Mouse (Mus musculus) stomach, embryonic 16.5 days (tissue): ENCODE measurements around the gene Gck. TPM values are rescaled to one million over a fixed set of nuclear protein-coding genes. Genes with fewer than 3 reads are reported as not detected.

ENCODE experiments used
- ATAC-seq: fragments of 200-750 bp; cut with Nextera tagmentation; 2 replicates; pipeline ENCODE4 v1.8.0; 2017; ENCODE audit warnings: moderate number of reproducible peaks, moderate TSS enrichment; ENCODE audit not compliant: insufficient read depth, low FRiP score
- H3K27ac ChIP-seq: fragments of 300-500 bp; sonication (generic); 2 replicates; pipeline ENCODE4 v1.5.1; 2014; ENCODE audit warnings: low read length
- H3K27me3 ChIP-seq: fragments of 300-500 bp; sonication (generic); 2 replicates; pipeline ENCODE4 v1.6.1; 2014; ENCODE audit warnings: low read length, control low read depth, mixed read lengths; ENCODE audit not compliant: control insufficient read depth, insufficient read depth
- H3K36me3 ChIP-seq: fragments of 300-500 bp; sonication (generic); 2 replicates; pipeline ENCODE4 v1.6.1; 2014; ENCODE audit warnings: low read length; ENCODE audit not compliant: control insufficient read depth, insufficient read depth
- H3K4me1 ChIP-seq: fragments of 300-500 bp; sonication (generic); 2 replicates; pipeline ENCODE4 v1.6.1; 2014; ENCODE audit warnings: low read length, control low read depth, mixed read lengths; ENCODE audit not compliant: control insufficient read depth, insufficient read depth
- H3K4me2 ChIP-seq: fragments of 300-500 bp; sonication (generic); 2 replicates; pipeline ENCODE4 v1.6.1; 2014; ENCODE audit warnings: low read depth, low read length, mixed read lengths
- H3K4me3 ChIP-seq: fragments of 300-500 bp; sonication (generic); replicated peaks from 2 replicates; pipeline ENCODE4 v1.5.1; 2014; ENCODE audit warnings: mild to moderate bottlenecking, low read length
- H3K9ac ChIP-seq: fragments of 300-500 bp; sonication (generic); 2 replicates; pipeline ENCODE4 v1.6.1; 2014; ENCODE audit warnings: low read length
- H3K9me3 ChIP-seq: fragments of 300-500 bp; sonication (generic); replicated peaks from 2 replicates; pipeline ENCODE4 v1.6.1; 2016; ENCODE audit warnings: low read length, control low read depth; ENCODE audit not compliant: control insufficient read depth
- WGBS: fragments of 180-500 bp; shearing (Covaris S2); extraction: QIAGEN DNeasy Blood & Tissue Kit; methylation state at CpG from one replicate; pipeline ENCODE4 v1.1.7; 2014; 5-methylcytosine and 5-hydroxymethylcytosine counted together
- polyA plus RNA-seq: library from polyadenylated mRNA; unstranded; fragments of >200 nt; fragmentation: Nextera tagmentation; extraction: Ambion mirVana; gene quantifications from 2 replicates; pipeline ENCODE4 v1.2.1, GENCODE M21; 2015

Gck gene
- polyA plus RNA-seq, 1 experiment from 2014 or later = 3.5 TPM

DNA sequence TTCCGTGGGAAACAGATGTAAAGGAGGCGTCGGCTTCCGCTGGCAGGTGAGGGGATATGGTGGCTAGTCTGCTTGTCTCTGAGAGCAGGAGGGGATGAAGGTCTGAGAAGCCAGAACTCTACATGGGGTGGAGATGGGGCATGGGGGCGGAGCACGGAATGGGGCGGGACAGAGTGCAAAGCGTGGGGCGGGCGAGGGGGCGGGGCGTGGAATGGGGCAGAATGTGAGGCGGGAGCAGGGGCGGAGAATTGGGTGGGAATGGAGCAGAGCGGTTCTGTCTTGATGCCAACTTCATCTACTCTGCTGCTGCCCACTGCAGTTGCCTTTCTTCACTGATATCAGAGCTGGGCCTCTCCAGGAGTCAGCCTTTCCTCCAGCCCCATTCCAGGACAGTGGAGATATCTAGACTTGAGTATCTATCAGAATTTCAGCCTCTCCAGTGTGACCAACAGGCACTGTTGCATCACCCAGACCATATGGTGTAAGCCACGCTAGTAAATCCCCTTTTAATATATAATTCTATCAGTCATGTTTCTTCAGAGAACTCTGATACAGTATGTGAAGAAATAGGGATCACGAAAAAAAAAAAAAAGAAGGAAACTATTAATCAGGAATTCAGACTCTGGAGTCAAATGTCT lies 29.4 kb downstream of the Gck start:
- Histone ChIP-seq H3K27ac (no peak overlapping the region), H3K4me2 (peak overlapping the region; percentile 28), H3K27me3 (no peaks in the 10 kb centered on the region), H3K4me3 (no peak overlapping the region), H3K4me1 (no peaks in the 10 kb centered on the region), H3K9ac (no peak overlapping the region), H3K36me3 (no peaks in the 10 kb centered on the region), H3K9me3 (no peaks in the 10 kb centered on the region)
- 43% methylated on average over 17 of the region's 17 CpGs for WGBS
- peak; percentile 53 for ATAC-seq

- ATAC-seq = no peak
- Histone ChIP-seq H3K4me3 (no peak overlapping the region), H3K9ac (no peak overlapping the region), H3K4me2 (no peak overlapping the region), H3K4me1 (no peaks in the 10 kb centered on the region), H3K9me3 (no peaks in the 10 kb centered on the region), H3K27me3 (no peaks in the 10 kb centered on the region), H3K36me3 (no peaks in the 10 kb centered on the region), H3K27ac (no peak overlapping the region)
- 89% methylated on average over 4 of the region's 4 CpGs for WGBS
These were observed 30.3 kb downstream of the Gck start for GRCm38 (mm10) chr11:5919606-5920005.

GRCm38 (mm10) chr11:5918111-5918510 lies 31.8 kb downstream of the Gck start:
- no peak overlapping the region for H3K4me2 ChIP-seq
- H3K27ac ChIP-seq = no peak overlapping the region
- H3K27me3 ChIP-seq = no peaks in the 10 kb centered on the region
- H3K9me3 ChIP-seq = no peaks in the 10 kb centered on the region
- no peak overlapping the region for H3K9ac ChIP-seq
- H3K4me3 ChIP-seq = no peak overlapping the region
- ATAC-seq = no peak
- no peaks in the 10 kb centered on the region for H3K36me3 ChIP-seq
- no peaks in the 10 kb centered on the region for H3K4me1 ChIP-seq
- 58% methylated on average over 2 of the region's 2 CpGs for WGBS

DNA sequence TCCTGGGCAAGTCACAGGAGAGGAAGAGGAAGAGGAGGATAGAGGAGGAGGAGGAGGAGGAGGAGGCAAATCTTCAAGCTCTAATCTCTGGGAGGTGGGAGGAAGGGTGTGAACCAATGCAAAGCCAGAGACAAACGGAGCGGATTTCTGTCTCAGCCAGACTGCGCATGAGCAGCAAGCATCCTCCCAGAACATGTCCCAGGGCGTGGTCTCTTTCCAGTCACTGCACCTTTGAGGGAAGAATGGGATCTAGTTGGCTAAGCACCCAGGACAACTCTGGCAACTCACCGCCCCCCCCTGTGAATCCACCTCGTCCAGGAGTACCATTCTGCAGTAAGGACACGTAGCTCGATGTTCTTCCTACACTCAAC lies 33.7 kb downstream of the Gck start:
- no peak overlapping the region for H3K27ac ChIP-seq

DNA sequence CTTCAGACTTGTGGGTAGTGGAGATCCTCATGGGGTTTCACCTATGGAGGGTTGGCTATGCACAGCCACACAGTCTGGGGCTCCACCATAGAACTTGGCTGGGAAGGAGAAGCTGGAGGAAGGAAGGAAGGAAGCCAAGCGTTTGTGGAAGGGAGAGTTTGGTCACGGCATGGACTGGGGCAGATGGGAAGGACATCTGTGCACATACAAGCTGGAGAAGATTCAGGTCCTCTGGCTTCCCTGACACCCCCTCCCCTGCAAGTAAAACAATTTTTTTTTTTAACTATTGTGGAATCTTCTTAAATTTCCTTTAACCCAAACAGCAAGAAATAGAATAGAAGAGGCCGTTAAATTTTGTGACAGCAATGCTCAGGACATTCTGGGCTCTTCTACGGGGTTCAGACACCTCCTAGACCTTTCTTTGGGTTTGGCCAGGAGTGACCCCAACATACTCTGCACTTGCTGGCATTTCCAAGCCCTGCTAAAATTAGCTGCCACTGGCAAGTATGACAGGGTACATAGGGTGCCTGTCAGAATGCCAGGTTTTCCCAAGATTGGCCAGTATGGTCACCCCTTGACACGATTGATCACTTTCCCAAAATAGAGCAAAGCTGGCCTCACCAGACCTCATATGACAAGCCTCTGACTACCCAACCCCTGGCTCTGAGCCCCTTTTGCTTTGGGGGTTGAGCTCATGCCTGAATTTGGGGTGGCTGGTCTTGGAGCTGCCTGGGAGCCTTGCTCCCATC lies 34.3 kb downstream of the Gck start:
- Histone ChIP-seq H3K9me3 (no peaks in the 10 kb centered on the region), H3K4me1 (no peaks in the 10 kb centered on the region), H3K27me3 (no peaks in the 10 kb centered on the region), H3K4me3 (no peak overlapping the region), H3K36me3 (no peaks in the 10 kb centered on the region), H3K4me2 (no peak overlapping the region), H3K9ac (no peak overlapping the region), H3K27ac (no peak overlapping the region)
- WGBS = 66% methylated on average over 5 of the region's 5 CpGs
- no peak for ATAC-seq

More for the DNA sequence above, 33.7 kb downstream of the Gck start:
- H3K9me3 ChIP-seq = no peaks in the 10 kb centered on the region
- 72% methylated on average over 8 of the region's 8 CpGs for WGBS
- no peaks in the 10 kb centered on the region for H3K4me1 ChIP-seq
- no peaks in the 10 kb centered on the region for H3K36me3 ChIP-seq
- ATAC-seq = no peak
- no peak overlapping the region for H3K4me3 ChIP-seq
- no peak overlapping the region for H3K4me2 ChIP-seq
- H3K9ac ChIP-seq = no peak overlapping the region
- no peaks in the 10 kb centered on the region for H3K27me3 ChIP-seq

GRCm38 (mm10) chr11:5914940-5915339 lies 34.9 kb downstream of the Gck start:
- 58% methylated on average over 5 of the region's 5 CpGs for WGBS

GRCm38 (mm10) chr11:5913936-5914335 lies 35.9 kb downstream of the Gck start:
- H3K4me3 ChIP-seq = no peak overlapping the region
- H3K27ac ChIP-seq = no peak overlapping the region
- H3K4me2 ChIP-seq = no peak overlapping the region
- H3K9me3 ChIP-seq = no peaks in the 10 kb centered on the region
- no peaks in the 10 kb centered on the region for H3K36me3 ChIP-seq
- no peaks in the 10 kb centered on the region for H3K27me3 ChIP-seq
- ATAC-seq = no peak
- WGBS = 72% methylated on average over 4 of the region's 4 CpGs
- no peak overlapping the region for H3K9ac ChIP-seq
- H3K4me1 ChIP-seq = no peaks in the 10 kb centered on the region

More at GRCm38 (mm10) chr11:5914940-5915339, 34.9 kb downstream of the Gck start:
- no peak overlapping the region for H3K27ac ChIP-seq
- H3K4me1 ChIP-seq = no peaks in the 10 kb centered on the region
- H3K9ac ChIP-seq = no peak overlapping the region
- no peaks in the 10 kb centered on the region for H3K9me3 ChIP-seq
- no peak overlapping the region for H3K4me3 ChIP-seq
- H3K36me3 ChIP-seq = no peaks in the 10 kb centered on the region
- H3K27me3 ChIP-seq = no peaks in the 10 kb centered on the region
- ATAC-seq = no peak
- H3K4me2 ChIP-seq = no peak overlapping the region

- Histone ChIP-seq H3K27me3 (no peaks in the 10 kb centered on the region), H3K36me3 (no peaks in the 10 kb centered on the region), H3K9ac (no peak overlapping the region), H3K9me3 (no peaks in the 10 kb centered on the region), H3K4me3 (no peak overlapping the region), H3K4me2 (no peak overlapping the region), H3K4me1 (no peaks in the 10 kb centered on the region), H3K27ac (no peak overlapping the region)
- WGBS = 62% methylated on average over 8 of the region's 8 CpGs
- no peak for ATAC-seq
These were observed 36.6 kb downstream of the Gck start for GRCm38 (mm10) chr11:5913256-5913655.

GRCm38 (mm10) chr11:5912635-5913034 lies 37.2 kb downstream of the Gck start:
- WGBS = 30% methylated on average over 5 of the region's 5 CpGs
- Histone ChIP-seq H3K9ac (no peak overlapping the region), H3K36me3 (no peaks in the 10 kb centered on the region), H3K9me3 (no peaks in the 10 kb centered on the region), H3K27ac (no peak overlapping the region), H3K4me2 (no peak overlapping the region), H3K4me3 (no peak overlapping the region), H3K4me1 (no peaks in the 10 kb centered on the region), H3K27me3 (no peaks in the 10 kb centered on the region)
- ATAC-seq = peak; percentile 51; the same call in 1 of the 2 replicates
